Mouse (Mus musculus): ENCODE measurements around the gene Cdkl1.

The Cdkl1 gene

GRCm38 (mm10) chr12:69790530-69791505 is at the start of gene Cdkl1:
TSS of gene Cdkl1 (minus strand) at chr12:69791267.
- peak; percentile 72 for DNase-seq

GRCm38 (mm10) chr12:69838376-69838775 is 47.3 kb upstream of the Cdkl1 start:
- peak; percentile 61 for DNase-seq

GRCm38 (mm10) chr12:69833982-69834604 is 43.0 kb upstream of the Cdkl1 start:
- no peak for DNase-seq

GRCm38 (mm10) chr12:69831239-69831910 is 40.3 kb upstream of the Cdkl1 start:
- no peak for DNase-seq

GRCm38 (mm10) chr12:69828214-69828613 is 37.1 kb upstream of the Cdkl1 start:
- DNase-seq, result no peak

GRCm38 (mm10) chr12:69824881-69825597 is 34.0 kb upstream of the Cdkl1 start:
- no peak for DNase-seq

- no peak for DNase-seq
Measured at GRCm38 (mm10) chr12:69814272-69814671, 23.2 kb upstream of the Cdkl1 start.

- no peak for DNase-seq
Measured at GRCm38 (mm10) chr12:69813596-69813995, 22.5 kb upstream of the Cdkl1 start.

- no peak for DNase-seq
Measured at GRCm38 (mm10) chr12:69812986-69813385, 21.9 kb upstream of the Cdkl1 start.

- DNase-seq, result no peak
Measured at GRCm38 (mm10) chr12:69811976-69812375, 20.9 kb upstream of the Cdkl1 start.

GRCm38 (mm10) chr12:69809439-69809838 is 18.4 kb upstream of the Cdkl1 start:
- DNase-seq, result no peak

- DNase-seq, result no peak
Measured at GRCm38 (mm10) chr12:69807399-69807985, 16.4 kb upstream of the Cdkl1 start.

- DNase-seq, result no peak
Measured at GRCm38 (mm10) chr12:69805148-69805547, 14.1 kb upstream of the Cdkl1 start.

GRCm38 (mm10) chr12:69804393-69805070 is 13.5 kb upstream of the Cdkl1 start:
- DNase-seq, result no peak

GRCm38 (mm10) chr12:69803196-69803595 is 12.1 kb upstream of the Cdkl1 start:
- no peak for DNase-seq

- DNase-seq, result no peak
Measured at GRCm38 (mm10) chr12:69800586-69800985, 9.5 kb upstream of the Cdkl1 start.

- DNase-seq, result no peak
Measured at GRCm38 (mm10) chr12:69796311-69796710, 5.2 kb upstream of the Cdkl1 start.

GRCm38 (mm10) chr12:69789766-69790529 is 1.1 kb downstream of the Cdkl1 start:
- peak; percentile 53 for DNase-seq

- peak; percentile 34 for DNase-seq
Measured at GRCm38 (mm10) chr12:69788380-69788779, 2.7 kb downstream of the Cdkl1 start.

GRCm38 (mm10) chr12:69785471-69785870 is 5.6 kb downstream of the Cdkl1 start:
- DNase-seq, result no peak
